Mouse (Mus musculus) liver, embryonic 11.5 days (tissue): ENCODE results near the gene Bmp8a. TPM values are rescaled to one million over a fixed set of nuclear protein-coding genes. Genes with fewer than 3 reads are reported as not detected.

Experiments
- ATAC-seq: fragments of 200-750 bp; cut with Nextera tagmentation; replicated peaks from 2 replicates; pipeline ENCODE4 v1.8.0; 2017; ENCODE audit warnings: moderate number of reproducible peaks, mild to moderate bottlenecking, moderate TSS enrichment, moderate library complexity; ENCODE audit not compliant: low FRiP score
- DNase-seq: peaks from one replicate; pipeline ENCODE4 v3.0.0-alpha.2; 2017; ENCODE audit warnings: low spot score
- H3K27ac ChIP-seq: fragments of 300-500 bp; sonication (generic); 2 replicates; pipeline ENCODE4 v1.5.1; 2014; ENCODE audit warnings: mild to moderate bottlenecking, low read depth, low read length, control low read depth
- H3K27me3 ChIP-seq: fragments of 300-500 bp; sonication (generic); replicated peaks from 2 replicates; pipeline ENCODE4 v1.6.1; 2014; ENCODE audit warnings: low read length, mixed read lengths; ENCODE audit not compliant: control insufficient read depth, insufficient read depth
- H3K36me3 ChIP-seq: fragments of 300-500 bp; sonication (generic); 2 replicates; pipeline ENCODE4 v1.6.1; 2014; ENCODE audit warnings: mild to moderate bottlenecking, low read length, moderate library complexity, mixed read lengths; ENCODE audit not compliant: control insufficient read depth, insufficient read depth
- H3K4me1 ChIP-seq: fragments of 300-500 bp; sonication (generic); replicated peaks from 2 replicates; pipeline ENCODE4 v1.6.1; 2014; ENCODE audit warnings: low read length, mixed read lengths; ENCODE audit not compliant: control insufficient read depth, insufficient read depth
- H3K4me2 ChIP-seq: fragments of 300-500 bp; sonication (generic); 2 replicates; pipeline ENCODE4 v1.6.1; 2014; ENCODE audit warnings: mild to moderate bottlenecking, control low read depth, moderate library complexity
- H3K4me3 ChIP-seq: fragments of 300-500 bp; sonication (generic); 2 replicates; pipeline ENCODE4 v1.5.1; 2014; ENCODE audit warnings: low read depth, low read length, control low read depth
- H3K9ac ChIP-seq: fragments of 300-500 bp; sonication (generic); 2 replicates; pipeline ENCODE4 v1.6.1; 2014; ENCODE audit warnings: low read depth, low read length, control low read depth
- H3K9me3 ChIP-seq: fragments of 300-500 bp; sonication (generic); 2 replicates; pipeline ENCODE4 v1.6.1; 2016; ENCODE audit warnings: low read length, inconsistent platforms, mixed read lengths; ENCODE audit not compliant: control insufficient read depth
- WGBS: fragments of 180-500 bp; shearing (Covaris S2); extraction: QIAGEN DNeasy Blood & Tissue Kit; methylation state at CpG from one replicate; pipeline ENCODE4 v1.1.7; 2014; 5-methylcytosine and 5-hydroxymethylcytosine counted together
- polyA plus RNA-seq: library from polyadenylated mRNA; unstranded; fragments of >200 nt; fragmentation: Nextera tagmentation; extraction: Ambion mirVana; gene quantifications from 2 replicates; pipeline ENCODE4 v1.2.1, GENCODE M21; 2014

The Bmp8a gene
- polyA plus RNA-seq, 1 experiment from 2014 or later: 0.63 TPM

- H3K4me3 ChIP-seq: no peak overlapping the region
- H3K27ac ChIP-seq: no peak overlapping the region
- ATAC-seq (no peak), DNase-seq (no peak)
- H3K9me3 ChIP-seq: no peaks in the 10 kb centered on the region
- no peak overlapping the region for H3K9ac ChIP-seq
- peaks cover 38% of the 10 kb centered on the region for H3K36me3 ChIP-seq
- H3K27me3 ChIP-seq: no peaks in the 10 kb centered on the region
- H3K4me1 ChIP-seq: no peaks in the 10 kb centered on the region
- 91% methylated on average over 4 of the region's 4 CpGs for WGBS
- no peak overlapping the region for H3K4me2 ChIP-seq
Measured at GRCm38 (mm10) chr4:123363555-123363954, 20.5 kb upstream of the Bmp8a start.

GRCm38 (mm10) chr4:123360771-123361170 is 17.7 kb upstream of the Bmp8a start:
- ATAC-seq (no peak), DNase-seq (no peak)
- Histone ChIP-seq H3K27ac (no peak overlapping the region), H3K4me2 (no peak overlapping the region), H3K4me1 (no peaks in the 10 kb centered on the region), H3K4me3 (no peak overlapping the region), H3K9ac (no peak overlapping the region), H3K9me3 (no peaks in the 10 kb centered on the region), H3K36me3 (peaks cover 22% of the 10 kb centered on the region), H3K27me3 (no peaks in the 10 kb centered on the region)
- WGBS: 90% methylated on average over 12 of the region's 12 CpGs

GRCm38 (mm10) chr4:123358613-123359012 is 15.6 kb upstream of the Bmp8a start:
- no peak for ATAC-seq
- Histone ChIP-seq H3K4me3 (no peak overlapping the region), H3K36me3 (peaks cover 32% of the 10 kb centered on the region), H3K4me2 (no peak overlapping the region), H3K27me3 (no peaks in the 10 kb centered on the region), H3K9me3 (no peaks in the 10 kb centered on the region), H3K27ac (no peak overlapping the region), H3K9ac (no peak overlapping the region), H3K4me1 (no peaks in the 10 kb centered on the region)
- no peak for DNase-seq
- WGBS: 91% methylated on average over 7 of the region's 7 CpGs

- DNase-seq (no peak), ATAC-seq (no peak)
- Histone ChIP-seq H3K27ac (no peak overlapping the region), H3K27me3 (no peaks in the 10 kb centered on the region), H3K4me1 (no peaks in the 10 kb centered on the region), H3K4me3 (no peak overlapping the region), H3K9me3 (no peaks in the 10 kb centered on the region), H3K36me3 (peaks cover 43% of the 10 kb centered on the region), H3K4me2 (no peak overlapping the region), H3K9ac (no peak overlapping the region)
- WGBS: 87% methylated on average over 8 of the region's 8 CpGs
Measured at GRCm38 (mm10) chr4:123355941-123356340, 12.9 kb upstream of the Bmp8a start.

- ATAC-seq (peak; percentile 26; the same call in 1 of the 2 replicates), DNase-seq (no peak)
- H3K27me3 ChIP-seq: no peaks in the 10 kb centered on the region
- no peak overlapping the region for H3K9ac ChIP-seq
- WGBS: 86% methylated on average over 10 of the region's 10 CpGs
- no peak overlapping the region for H3K4me3 ChIP-seq
- H3K36me3 ChIP-seq: peaks cover 35% of the 10 kb centered on the region
- no peak overlapping the region for H3K27ac ChIP-seq
- no peaks in the 10 kb centered on the region for H3K4me1 ChIP-seq
- H3K4me2 ChIP-seq: no peak overlapping the region
- no peaks in the 10 kb centered on the region for H3K9me3 ChIP-seq
Measured at GRCm38 (mm10) chr4:123353271-123353877, 10.3 kb upstream of the Bmp8a start.

- Histone ChIP-seq H3K4me3 (peak overlapping the region; percentile 67), H3K27ac (no peak overlapping the region), H3K27me3 (peaks cover 40% of the 10 kb centered on the region), H3K4me2 (peak overlapping the region; percentile 97), H3K9ac (peak overlapping the region; percentile 49), H3K36me3 (no peaks in the 10 kb centered on the region), H3K9me3 (no peaks in the 10 kb centered on the region), H3K4me1 (peaks cover 8% of the 10 kb centered on the region)
- DNase-seq: no peak
- 4% methylated on average over 6 of the region's 6 CpGs for WGBS
- ATAC-seq: peak; percentile 30; the same call in 1 of the 2 replicates
Measured at GRCm38 (mm10) chr4:123343471-123343789, 378 bp upstream of the Bmp8a start.

GRCm38 (mm10) chr4:123342091-123342641 is 886 bp downstream of the Bmp8a start:
- H3K27me3 ChIP-seq: peaks cover 40% of the 10 kb centered on the region
- DNase-seq: no peak

GRCm38 (mm10) chr4:123340232-123340631 is 2.8 kb downstream of the Bmp8a start:
- H3K4me3 ChIP-seq: no peak overlapping the region
- WGBS: 56% methylated on average over 5 of the region's 5 CpGs
- H3K9me3 ChIP-seq: no peaks in the 10 kb centered on the region
- no peak overlapping the region for H3K27ac ChIP-seq
- ATAC-seq: no peak
- H3K4me2 ChIP-seq: no peak overlapping the region
- no peaks in the 10 kb centered on the region for H3K36me3 ChIP-seq
- DNase-seq: no peak
- H3K9ac ChIP-seq: no peak overlapping the region
- H3K27me3 ChIP-seq: peaks cover 40% of the 10 kb centered on the region
- peaks cover 8% of the 10 kb centered on the region for H3K4me1 ChIP-seq

More at GRCm38 (mm10) chr4:123342091-123342641, 886 bp downstream of the Bmp8a start:
- Histone ChIP-seq H3K9ac (0 out of 2 replicates have a peak overlapping the region, but pooled peaks have one; percentile 12), H3K9me3 (no peaks in the 10 kb centered on the region), H3K4me1 (peaks cover 8% of the 10 kb centered on the region), H3K36me3 (no peaks in the 10 kb centered on the region), H3K4me2 (peak overlapping the region; percentile 97), H3K27ac (no peak overlapping the region), H3K4me3 (peak overlapping the region; percentile 67)
- ATAC-seq: peak; percentile 2; the same call in 1 of the 2 replicates
- 4% methylated on average over 43 of the region's 43 CpGs for WGBS

- WGBS: 71% methylated on average over 4 of the region's 4 CpGs
- H3K36me3 ChIP-seq: no peaks in the 10 kb centered on the region
- H3K9me3 ChIP-seq: no peaks in the 10 kb centered on the region
- no peak overlapping the region for H3K27ac ChIP-seq
- ATAC-seq (no peak), DNase-seq (no peak)
- H3K4me1 ChIP-seq: peaks cover 3% of the 10 kb centered on the region
- peaks cover 30% of the 10 kb centered on the region for H3K27me3 ChIP-seq
- H3K9ac ChIP-seq: no peak overlapping the region
- no peak overlapping the region for H3K4me2 ChIP-seq
- no peak overlapping the region for H3K4me3 ChIP-seq
Measured at GRCm38 (mm10) chr4:123337693-123338092, 5.4 kb downstream of the Bmp8a start.
